In genomic region chr13:113736468-113736867, GRCm38 (mm10) we compare ENCODE assay signal across 26 mouse cellular contexts. TPM values are rescaled to one million over a fixed set of nuclear protein-coding genes. Genes with fewer than 3 reads are reported as not detected.
A peak's percentile ranks its signal among the peaks of the same experiment; 100 is the strongest.
DNase-seq lines count a peak whose midpoint lies in the region; ATAC-seq and TF ChIP-seq lines count a peak whose summit lies in the region.
"Had no signal": no experiment of that assay in that cellular context is flagged by ENCODE, and none has a peak within 500 bp of the region (broad histone marks: within the 10 kb centered on the region; RNA-seq: fewer than 3 reads in every experiment).

No protein-coding gene starts in this region.

- no peak overlapping the region for H3K4me2 ChIP-seq in forebrain, embryonic 13.5 days
- no peak overlapping the region for H3K4me2 ChIP-seq in midbrain, embryonic 11.5 days
- H3K4me2 ChIP-seq in midbrain, postnatal 0 days (ENCODE audit: low read depth, low read length, poor library complexity, severe bottlenecking): no peak overlapping the region
- H3K4me2 ChIP-seq: embryonic facial prominence, embryonic 13.5 days; hindbrain, embryonic 14.5 days had no signal

- no peak for DNase-seq in forebrain, embryonic 10.5 days (ENCODE audit: extremely low spot score, low spot score)
- peak; percentile 70 for DNase-seq in midbrain, embryonic 11.5 days (ENCODE audit: low spot score, missing footprints)
- no peak for DNase-seq in midbrain, postnatal 0 days (ENCODE audit: low spot score)
- DNase-seq in R1 (ENCODE audit: low read depth, low spot score): peak; percentile 31
- no peak for DNase-seq in frontal cortex, adult 2 months (ENCODE audit: extremely low spot score in 1 of 2, low spot score in 1 of 2)
- DNase-seq: adrenal gland, adult 2 months; adrenal gland, postnatal 14 days; cerebellum, adult 11 months; cerebellum, adult 2 months; cerebellum, adult 9-11 months; cerebellum, postnatal 25 days; forebrain, postnatal 0 days; gastrocnemius, postnatal 25 days; heart, adult 2 months; kidney, adult 18-20 months had no signal

- H3K9me3 ChIP-seq in forebrain, embryonic 10.5 days: no peaks in the 10 kb centered on the region
- no peaks in the 10 kb centered on the region for H3K9me3 ChIP-seq in forebrain, embryonic 13.5 days (replicated peaks)
- H3K9me3 ChIP-seq in midbrain, embryonic 11.5 days (ENCODE audit: control insufficient read depth, low read length): no peaks in the 10 kb centered on the region
- no peaks in the 10 kb centered on the region for H3K9me3 ChIP-seq in midbrain, postnatal 0 days (ENCODE audit: low read length)
- H3K9me3 ChIP-seq: embryonic facial prominence, embryonic 13.5 days; G1E; heart, embryonic 10.5 days had no signal

- H3K27ac ChIP-seq in forebrain, embryonic 10.5 days: 0 out of 2 replicates have a peak overlapping the region, but pooled peaks have one; percentile 15
- H3K27ac ChIP-seq in forebrain, embryonic 13.5 days: no peak overlapping the region
- H3K27ac ChIP-seq in midbrain, embryonic 11.5 days (ENCODE audit: low read depth, low read length): no peak overlapping the region
- H3K27ac ChIP-seq in midbrain, postnatal 0 days (ENCODE audit: low read depth, low read length): no peak overlapping the region
- H3K27ac ChIP-seq: embryonic facial prominence, embryonic 13.5 days; heart, adult 2 months; heart, embryonic 10.5 days; hindbrain, embryonic 14.5 days; hindbrain, postnatal 0 days had no signal

- WGBS in forebrain, embryonic 10.5 days: 73% methylated on average over 13 of the region's 13 CpGs
- 70% methylated on average over 13 of the region's 13 CpGs for WGBS in forebrain, embryonic 13.5 days
- 69% methylated on average over 13 of the region's 13 CpGs for WGBS in midbrain, embryonic 11.5 days
- WGBS in midbrain, postnatal 0 days: 79% methylated on average over 13 of the region's 13 CpGs

- no peaks in the 10 kb centered on the region for H3K36me3 ChIP-seq in forebrain, embryonic 10.5 days (replicated peaks)
- no peaks in the 10 kb centered on the region for H3K36me3 ChIP-seq in forebrain, embryonic 13.5 days (ENCODE audit: poor library complexity, severe bottlenecking)
- H3K36me3 ChIP-seq in midbrain, embryonic 11.5 days (ENCODE audit: control insufficient read depth, insufficient read depth, low read length): no peaks in the 10 kb centered on the region
- H3K36me3 ChIP-seq in midbrain, postnatal 0 days (ENCODE audit: insufficient read depth, low read length): no peaks in the 10 kb centered on the region
- H3K36me3 ChIP-seq: embryonic facial prominence, embryonic 13.5 days; G1E; heart, embryonic 10.5 days had no signal

- ATAC-seq in forebrain, embryonic 13.5 days: no peak
- no peak for ATAC-seq in midbrain, embryonic 11.5 days (ENCODE audit: low FRiP score)
- no peak for ATAC-seq in midbrain, postnatal 0 days (ENCODE audit: low FRiP score)
- ATAC-seq: forebrain, embryonic 14.5 days; forebrain, postnatal 0 days; hindbrain, postnatal 0 days; inflammation-experienced regulatory T-cells, adult 6 months; intestine, embryonic 16.5 days; Patski had no signal

- H3K4me1 ChIP-seq in forebrain, embryonic 10.5 days: peaks cover 38% of the 10 kb centered on the region
- peaks cover 27% of the 10 kb centered on the region for H3K4me1 ChIP-seq in forebrain, embryonic 13.5 days
- H3K4me1 ChIP-seq in midbrain, embryonic 11.5 days (ENCODE audit: control insufficient read depth, insufficient read depth, low read length): peaks cover 16% of the 10 kb centered on the region
- H3K4me1 ChIP-seq in midbrain, postnatal 0 days (ENCODE audit: insufficient read depth, low read length): 0 out of 2 replicates have a peak, but pooled peaks cover 3% of the 10 kb centered on the region

- peaks cover 8% of the 10 kb centered on the region; the same call in 1 of the 2 replicates for H3K27me3 ChIP-seq in forebrain, embryonic 10.5 days (ENCODE audit: poor library complexity, severe bottlenecking)
- no peaks in the 10 kb centered on the region for H3K27me3 ChIP-seq in forebrain, embryonic 13.5 days
- H3K27me3 ChIP-seq in midbrain, embryonic 11.5 days (ENCODE audit: control insufficient read depth, insufficient read depth, low read length): peaks cover 4% of the 10 kb centered on the region; the same call in 1 of the 2 replicates
- no peaks in the 10 kb centered on the region for H3K27me3 ChIP-seq in midbrain, postnatal 0 days (ENCODE audit: insufficient read depth, low read length)
- H3K27me3 ChIP-seq: embryonic facial prominence, embryonic 13.5 days; Patski had no signal

- no peak overlapping the region for H3K9ac ChIP-seq in forebrain, embryonic 13.5 days
- no peak overlapping the region for H3K9ac ChIP-seq in midbrain, embryonic 11.5 days (ENCODE audit: low read length)
- no peak overlapping the region for H3K9ac ChIP-seq in midbrain, postnatal 0 days (replicated peaks; ENCODE audit: low read length, poor library complexity, severe bottlenecking)
- H3K9ac ChIP-seq: embryonic facial prominence, embryonic 13.5 days; forebrain, postnatal 0 days; hindbrain, embryonic 14.5 days had no signal

- no peak overlapping the region for H3K4me3 ChIP-seq in forebrain, embryonic 10.5 days
- H3K4me3 ChIP-seq in forebrain, embryonic 13.5 days: no peak overlapping the region
- H3K4me3 ChIP-seq in midbrain, embryonic 11.5 days (ENCODE audit: low read depth, low read length): no peak overlapping the region
- no peak overlapping the region for H3K4me3 ChIP-seq in midbrain, postnatal 0 days (ENCODE audit: low read depth, low read length)
- H3K4me3 ChIP-seq: embryonic facial prominence, embryonic 13.5 days; erythroblast, embryonic 14.5 days; heart, adult 2 months; heart, embryonic 10.5 days had no signal

- no peak for TF ChIP-seq CTCF in midbrain, postnatal 0 days (IDR thresholded peaks at IDR 0.05)

RNA-seq across cellular contexts. Expression of gene Arl15, which starts 57.8 kb away (rescaled TPM):
- 11.2 and 11.6 TPM in 2 replicates for polyA plus RNA-seq in forebrain, embryonic 10.5 days (2016; fragmentation: Nextera tagmentation; extraction: Ambion mirVana)
- polyA plus RNA-seq in forebrain, embryonic 13.5 days (2015; fragmentation: Nextera tagmentation; extraction: Ambion mirVana): 17.8 and 18.3 TPM in 2 replicates
- polyA plus RNA-seq in midbrain, embryonic 11.5 days (2014; fragmentation: Nextera tagmentation; extraction: Ambion mirVana): 13.6 and 15.8 TPM in 2 replicates
- 50.1 and 54.8 TPM in 2 replicates for total RNA-seq in midbrain, postnatal 0 days (2014; rRNA removed)
- polyA plus RNA-seq in midbrain, postnatal 0 days (2015; fragmentation: Nextera tagmentation; extraction: Ambion mirVana): 13.0 and 16.8 TPM in 2 replicates
- 17.3 and 18.0 TPM in 2 replicates for polyA plus RNA-seq in frontal cortex, adult 2 months (2012; rRNA removed)
- polyA plus RNA-seq: erythroblast, embryonic 14.5 days had no signal

Comparison
In these comparisons a context has a peak if more than half of its experiments do, and no peak if none do; other contexts are left out.
1. DNase-seq: peak in midbrain, embryonic 11.5 days (single experiment) and R1 (single experiment); none in forebrain, embryonic 10.5 days (single experiment), midbrain, postnatal 0 days (single experiment) and frontal cortex, adult 2 months (0 of 2).